Mouse (Mus musculus) thymus, postnatal 0 days (tissue): Measurements from ENCODE around the gene Fbxo33. TPM values are rescaled to one million over a fixed set of nuclear protein-coding genes. Genes with fewer than 3 reads are reported as not detected.
"Not testable (repeated sequence)": the region's sequence is repeated elsewhere in the genome, so short reads cannot be mapped to it uniquely, and the experiment has no call there.

ENCODE experiments used
- DNase-seq: peaks from one replicate; pipeline ENCODE4 v3.0.0-alpha.2; 2015; ENCODE audit warnings: low spot score
- polyA plus RNA-seq: library from polyadenylated mRNA; unstranded; fragments of >200 nt; fragmentation: Nextera tagmentation; extraction: Ambion mirVana; gene quantifications from 2 replicates; pipeline ENCODE4 v1.2.1, GENCODE M21; 2015

The Fbxo33 gene
- 15.7 and 16.3 TPM in 2 replicates for polyA plus RNA-seq

- DNase-seq = peak; percentile 99
These were observed at the start of gene Fbxo33 for GRCm38 (mm10) chr12:59219325-59220225. Fbxo33 (minus strand) TSS chr12:59219725.

GRCm38 (mm10) chr12:59265942-59266231 lies 46.4 kb upstream of the Fbxo33 start:
- DNase-seq = no peak

GRCm38 (mm10) chr12:59265207-59265941 lies 45.8 kb upstream of the Fbxo33 start:
- DNase-seq = no peak

GRCm38 (mm10) chr12:59262841-59263240 lies 43.3 kb upstream of the Fbxo33 start:
- DNase-seq = no peak

GRCm38 (mm10) chr12:59260798-59261197 lies 41.3 kb upstream of the Fbxo33 start:
- DNase-seq = no peak

- no peak for DNase-seq
These were observed 40.8 kb upstream of the Fbxo33 start for GRCm38 (mm10) chr12:59260362-59260761.

GRCm38 (mm10) chr12:59259015-59259414 lies 39.5 kb upstream of the Fbxo33 start:
- DNase-seq = no peak

- DNase-seq = no peak
These were observed 30.8 kb upstream of the Fbxo33 start for GRCm38 (mm10) chr12:59250259-59250827.

GRCm38 (mm10) chr12:59248969-59249368 lies 29.4 kb upstream of the Fbxo33 start:
- no peak for DNase-seq

GRCm38 (mm10) chr12:59241031-59241430 lies 21.5 kb upstream of the Fbxo33 start:
- not testable (repeated sequence) for DNase-seq

- DNase-seq = no peak
These were observed 18.9 kb upstream of the Fbxo33 start for GRCm38 (mm10) chr12:59238434-59238833.

- DNase-seq = no peak
These were observed 8.9 kb upstream of the Fbxo33 start for GRCm38 (mm10) chr12:59228401-59228800.

GRCm38 (mm10) chr12:59218640-59219321 lies 744 bp downstream of the Fbxo33 start:
- peak; percentile 49 for DNase-seq

- no peak for DNase-seq
These were observed 2.2 kb downstream of the Fbxo33 start for GRCm38 (mm10) chr12:59217331-59217730.

- peak; percentile 4 for DNase-seq
These were observed 2.8 kb downstream of the Fbxo33 start for GRCm38 (mm10) chr12:59216676-59217266.

GRCm38 (mm10) chr12:59216176-59216575 lies 3.3 kb downstream of the Fbxo33 start:
- peak; percentile 46 for DNase-seq

GRCm38 (mm10) chr12:59207814-59208213 lies 11.7 kb downstream of the Fbxo33 start:
- no peak for DNase-seq

GRCm38 (mm10) chr12:59207000-59207390 lies 12.5 kb downstream of the Fbxo33 start:
- no peak for DNase-seq

- no peak for DNase-seq
These were observed 13.1 kb downstream of the Fbxo33 start for GRCm38 (mm10) chr12:59206208-59206999.

GRCm38 (mm10) chr12:59205571-59205970 lies 14.0 kb downstream of the Fbxo33 start:
- no peak for DNase-seq
